Mouse (Mus musculus) gastrocnemius, postnatal 36 days (tissue): ENCODE measurements around the gene Kcnk10. TPM values are rescaled to one million over a fixed set of nuclear protein-coding genes. Genes with fewer than 3 reads are reported as not detected.

Experiments
- DNase-seq, 2 experiments: peaks; one replicate each; pipeline ENCODE4 v3.0.0; 2022
- intact Hi-C: fragments of 180-260 bp; cut with DNase I; formaldehyde crosslinking; loops from one replicate; pipeline ENCODE4 v1.15.1; 2025
- total RNA-seq, 2 experiments: library from RNA; stranded (reverse); gene quantifications; 2 replicates each; pipeline ENCODE4 v1.2.3; 2021

Gene Kcnk10
- total RNA-seq, 2 experiments from 2014 or later = not detected

GRCm38 (mm10) chr12:98573317-98574270, 4.5 kb downstream of the Kcnk10 start:
- intact Hi-C loops = no loop called here
- no peak for DNase-seq

- DNase-seq = no peak
- intact Hi-C loops = no loop called here
Measured at GRCm38 (mm10) chr12:98571896-98572680, 6.0 kb downstream of the Kcnk10 start.

GRCm38 (mm10) chr12:98569380-98569779, 8.7 kb downstream of the Kcnk10 start:
- no peak for DNase-seq
- intact Hi-C loops = no loop called here

- intact Hi-C loops = no loop called here
- DNase-seq = no peak
Measured at GRCm38 (mm10) chr12:98567877-98568276, 10.2 kb downstream of the Kcnk10 start.

GRCm38 (mm10) chr12:98564383-98564782, 13.7 kb downstream of the Kcnk10 start:
- intact Hi-C loops = no loop called here
- DNase-seq = no peak

- no peak for DNase-seq
- intact Hi-C loops = no loop called here
Measured at GRCm38 (mm10) chr12:98563261-98563660, 14.8 kb downstream of the Kcnk10 start.

- DNase-seq = no peak
- intact Hi-C loops = no loop called here
Measured at GRCm38 (mm10) chr12:98562341-98562977, 15.7 kb downstream of the Kcnk10 start.

- intact Hi-C loops = no loop called here
Measured at GRCm38 (mm10) chr12:98560038-98560437, 18.1 kb downstream of the Kcnk10 start.

GRCm38 (mm10) chr12:98557013-98557677, 21.0 kb downstream of the Kcnk10 start:
- DNase-seq = no peak
- intact Hi-C loops = no loop called here

More at GRCm38 (mm10) chr12:98560038-98560437, 18.1 kb downstream of the Kcnk10 start:
- no peak for DNase-seq

- intact Hi-C loops = no loop called here
- no peak for DNase-seq
Measured at GRCm38 (mm10) chr12:98549981-98550380, 28.1 kb downstream of the Kcnk10 start.

- intact Hi-C loops = no loop called here
- no peak for DNase-seq
Measured at GRCm38 (mm10) chr12:98548141-98548540, 30.0 kb downstream of the Kcnk10 start.

GRCm38 (mm10) chr12:98545875-98546274, 32.2 kb downstream of the Kcnk10 start:
- intact Hi-C loops = no loop called here
- DNase-seq = no peak

- intact Hi-C loops = no loop called here
- DNase-seq = no peak
Measured at GRCm38 (mm10) chr12:98545251-98545560, 32.9 kb downstream of the Kcnk10 start.

GRCm38 (mm10) chr12:98544545-98545250, 33.4 kb downstream of the Kcnk10 start:
- no peak for DNase-seq
- intact Hi-C loops = no loop called here

GRCm38 (mm10) chr12:98536760-98537159, 41.4 kb downstream of the Kcnk10 start:
- DNase-seq = no peak
- intact Hi-C loops = no loop called here

GRCm38 (mm10) chr12:98536036-98536435, 42.1 kb downstream of the Kcnk10 start:
- intact Hi-C loops = no loop called here
- DNase-seq = no peak

GRCm38 (mm10) chr12:98535494-98535901, 42.6 kb downstream of the Kcnk10 start:
- intact Hi-C loops = no loop called here
- DNase-seq = no peak

GRCm38 (mm10) chr12:98528635-98529034, 49.5 kb downstream of the Kcnk10 start:
- intact Hi-C loops = no loop called here
- no peak for DNase-seq

- intact Hi-C loops = no loop called here
- no peak for DNase-seq
Measured at GRCm38 (mm10) chr12:98525361-98525760, 52.7 kb downstream of the Kcnk10 start.
